Mouse (Mus musculus): ENCODE measurements around the gene Cavin3. TPM values are rescaled to one million over a fixed set of nuclear protein-coding genes. Genes with fewer than 3 reads are reported as not detected.

Cavin3 gene
- polyA plus RNA-seq, 1 experiment from 2014 or later = 80.5 TPM

DNA sequence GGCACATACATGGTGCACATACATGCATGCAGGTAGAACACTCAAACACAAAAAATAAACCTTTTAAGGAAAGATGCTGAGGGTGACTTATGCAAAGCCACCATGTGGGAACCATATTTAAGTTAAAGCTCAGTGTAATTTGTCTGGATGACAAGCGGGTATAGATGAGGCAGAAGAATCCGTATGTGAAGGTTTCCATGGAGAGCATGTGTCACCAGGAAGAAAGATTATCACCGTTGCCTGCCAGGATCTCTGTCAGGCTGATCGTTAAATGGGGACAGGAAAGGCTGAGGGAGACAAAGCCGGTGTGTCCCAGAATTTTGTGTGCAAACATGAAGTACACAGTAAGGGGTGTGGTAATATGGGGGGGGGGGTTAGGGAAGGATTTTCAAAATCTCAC, 32.5 kb upstream of the Cavin3 start:
- Histone ChIP-seq H3K9ac (ENCODE audit: low read depth, low read length) (no peak overlapping the region), H3K27ac (ENCODE audit: low read length) (no peak overlapping the region), H3K9me3 (ENCODE audit: control insufficient read depth, low read length) (no peaks in the 10 kb centered on the region), H3K4me3 (ENCODE audit: low read length) (no peak overlapping the region), H3K4me1 (ENCODE audit: control insufficient read depth, insufficient read depth, low read length) (no peaks in the 10 kb centered on the region), H3K4me2 (ENCODE audit: low read depth, low read length) (no peak overlapping the region), H3K27me3 (replicated peaks; ENCODE audit: control insufficient read depth, insufficient read depth, low read length) (no peaks in the 10 kb centered on the region), H3K36me3 (ENCODE audit: control insufficient read depth, insufficient read depth, low read length) (no peaks in the 10 kb centered on the region)
- no peak for ATAC-seq
- WGBS = 45% methylated on average over 5 of the region's 5 CpGs

DNA sequence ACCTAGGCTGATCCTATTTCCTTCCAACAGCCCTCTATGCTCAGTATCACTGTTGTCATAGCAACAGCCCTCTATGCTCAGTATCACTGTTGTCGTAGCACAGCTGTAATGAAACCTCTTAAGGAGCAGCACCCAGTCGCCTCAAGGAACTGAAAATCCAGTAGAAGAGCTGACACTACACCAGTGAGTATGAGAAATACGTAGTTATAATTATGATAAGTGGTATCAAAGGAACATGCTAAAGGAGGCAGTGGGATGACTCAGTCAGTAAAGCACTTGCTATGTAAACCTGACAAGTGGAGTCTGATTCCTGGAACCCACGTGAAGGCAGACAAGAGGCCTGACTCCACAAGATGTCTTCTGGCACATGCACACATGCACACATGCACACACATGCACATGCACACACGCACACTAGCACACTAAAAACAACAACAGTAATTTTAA, 31.8 kb upstream of the Cavin3 start:
- Histone ChIP-seq H3K4me2 (ENCODE audit: low read depth, low read length) (no peak overlapping the region), H3K4me3 (ENCODE audit: low read length) (no peak overlapping the region), H3K36me3 (ENCODE audit: control insufficient read depth, insufficient read depth, low read length) (no peaks in the 10 kb centered on the region), H3K27ac (ENCODE audit: low read length) (no peak overlapping the region), H3K27me3 (replicated peaks; ENCODE audit: control insufficient read depth, insufficient read depth, low read length) (no peaks in the 10 kb centered on the region), H3K9ac (ENCODE audit: low read depth, low read length) (no peak overlapping the region), H3K4me1 (ENCODE audit: control insufficient read depth, insufficient read depth, low read length) (no peaks in the 10 kb centered on the region), H3K9me3 (ENCODE audit: control insufficient read depth, low read length) (no peaks in the 10 kb centered on the region)
- WGBS = 50% methylated on average over 5 of the region's 5 CpGs
- no peak for ATAC-seq

DNA sequence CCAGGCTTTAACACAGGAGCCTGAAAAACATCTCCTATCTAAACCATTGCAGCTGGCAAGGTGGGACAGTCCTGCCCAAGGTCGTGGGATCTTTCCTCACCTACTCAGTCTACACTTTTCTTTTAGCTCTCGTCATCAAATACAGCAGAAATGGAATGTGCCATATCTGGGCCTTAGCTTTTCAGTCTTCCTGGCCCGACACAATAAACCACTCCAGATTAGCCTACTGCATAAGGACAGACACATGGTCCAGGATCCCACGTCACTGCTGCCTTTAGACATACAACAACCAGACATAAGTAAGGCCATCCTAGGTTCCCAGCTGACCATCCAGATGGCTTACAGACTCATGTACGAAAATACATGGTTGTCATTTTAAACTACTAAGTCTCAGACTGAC, 28.0 kb upstream of the Cavin3 start:
- whole genome bisulfite sequencing = 81% methylated on average over 5 of the region's 5 CpGs
- Histone ChIP-seq H3K4me2 (ENCODE audit: low read depth, low read length) (no peak overlapping the region), H3K4me3 (ENCODE audit: low read length) (no peak overlapping the region), H3K4me1 (ENCODE audit: control insufficient read depth, insufficient read depth, low read length) (no peaks in the 10 kb centered on the region), H3K27ac (ENCODE audit: low read length) (no peak overlapping the region), H3K36me3 (ENCODE audit: control insufficient read depth, insufficient read depth, low read length) (no peaks in the 10 kb centered on the region), H3K27me3 (replicated peaks; ENCODE audit: control insufficient read depth, insufficient read depth, low read length) (no peaks in the 10 kb centered on the region), H3K9me3 (ENCODE audit: control insufficient read depth, low read length) (no peaks in the 10 kb centered on the region), H3K9ac (ENCODE audit: low read depth, low read length) (no peak overlapping the region)
- no peak for ATAC-seq

DNA sequence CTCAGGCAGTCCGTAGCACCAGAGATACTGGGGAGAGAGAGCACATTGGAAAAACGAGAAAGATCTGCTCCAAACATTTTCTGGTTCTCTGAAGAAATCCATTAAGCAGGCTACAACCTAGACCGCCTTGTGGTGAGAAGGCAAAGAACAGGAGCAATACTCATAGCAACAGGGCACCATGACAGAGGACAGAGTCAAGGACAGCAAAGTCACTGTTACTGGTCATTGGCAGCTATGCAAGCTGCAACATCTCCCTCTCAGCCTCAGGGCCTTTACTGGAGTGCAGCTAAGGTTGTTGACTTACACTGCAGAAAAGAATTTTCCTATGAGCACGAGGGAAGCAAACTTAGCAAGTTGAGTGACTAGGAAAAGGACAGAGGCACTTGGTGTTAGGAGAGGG, 25.2 kb upstream of the Cavin3 start:
- 65% methylated on average over 4 of the region's 4 CpGs for WGBS
- Histone ChIP-seq H3K4me1 (ENCODE audit: control insufficient read depth, insufficient read depth, low read length) (no peaks in the 10 kb centered on the region), H3K36me3 (ENCODE audit: control insufficient read depth, insufficient read depth, low read length) (no peaks in the 10 kb centered on the region), H3K27me3 (replicated peaks; ENCODE audit: control insufficient read depth, insufficient read depth, low read length) (no peaks in the 10 kb centered on the region), H3K9me3 (ENCODE audit: control insufficient read depth, low read length) (no peaks in the 10 kb centered on the region), H3K4me3 (ENCODE audit: low read length) (no peak overlapping the region), H3K4me2 (ENCODE audit: low read depth, low read length) (no peak overlapping the region), H3K27ac (ENCODE audit: low read length) (no peak overlapping the region), H3K9ac (ENCODE audit: low read depth, low read length) (no peak overlapping the region)
- no peak for ATAC-seq

DNA sequence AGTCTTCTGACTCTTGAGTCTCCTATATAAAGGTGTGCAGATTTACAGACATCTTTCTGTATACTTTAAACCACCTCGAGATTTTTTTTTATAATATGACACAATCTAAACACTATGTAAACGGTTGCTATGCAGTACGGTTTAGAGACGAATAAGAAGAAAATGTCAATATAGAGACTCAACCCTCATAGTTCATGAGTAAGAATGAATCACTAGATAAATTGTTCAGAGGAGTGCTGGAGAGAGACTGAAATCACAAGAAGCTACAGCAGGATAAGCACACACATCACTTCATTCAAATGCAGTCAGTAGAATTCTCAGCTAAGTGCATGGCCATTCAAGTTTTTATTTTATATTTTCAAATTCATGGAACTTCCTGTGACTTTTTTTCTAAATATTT, 19.9 kb upstream of the Cavin3 start:
- H3K4me3 ChIP-seq (ENCODE audit: low read length) = no peak overlapping the region
- H3K9me3 ChIP-seq (ENCODE audit: control insufficient read depth, low read length) = no peaks in the 10 kb centered on the region
- no peaks in the 10 kb centered on the region for H3K27me3 ChIP-seq (replicated peaks; ENCODE audit: control insufficient read depth, insufficient read depth, low read length)
- H3K27ac ChIP-seq (ENCODE audit: low read length) = no peak overlapping the region
- no peak overlapping the region for H3K4me2 ChIP-seq (ENCODE audit: low read depth, low read length)
- H3K9ac ChIP-seq (ENCODE audit: low read depth, low read length) = no peak overlapping the region
- 62% methylated on average over 4 of the region's 4 CpGs for WGBS
- ATAC-seq = no peak
- H3K4me1 ChIP-seq (ENCODE audit: control insufficient read depth, insufficient read depth, low read length) = no peaks in the 10 kb centered on the region
- no peaks in the 10 kb centered on the region for H3K36me3 ChIP-seq (ENCODE audit: control insufficient read depth, insufficient read depth, low read length)

DNA sequence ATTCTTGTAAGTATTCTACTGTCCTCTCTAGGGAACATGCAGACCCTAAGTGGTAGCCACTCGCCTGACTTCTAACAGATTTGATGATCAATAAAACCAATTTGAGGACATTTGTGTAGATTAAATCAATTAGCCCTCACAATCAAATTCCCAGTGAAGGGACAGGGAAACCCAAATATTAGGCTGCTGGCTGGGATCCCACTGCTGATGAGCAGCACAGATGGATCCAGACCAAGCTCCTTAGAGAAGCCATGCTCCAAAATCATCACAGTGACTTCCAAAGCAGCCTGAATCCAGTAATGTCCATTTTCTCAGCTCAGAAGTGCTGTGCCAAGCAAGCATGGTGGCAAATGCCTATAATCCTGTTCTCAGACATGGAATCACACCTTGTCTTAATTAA, 17.6 kb upstream of the Cavin3 start:
- Histone ChIP-seq H3K27ac (ENCODE audit: low read length) (no peak overlapping the region), H3K27me3 (replicated peaks; ENCODE audit: control insufficient read depth, insufficient read depth, low read length) (no peaks in the 10 kb centered on the region), H3K4me3 (ENCODE audit: low read length) (no peak overlapping the region), H3K9me3 (ENCODE audit: control insufficient read depth, low read length) (no peaks in the 10 kb centered on the region), H3K36me3 (ENCODE audit: control insufficient read depth, insufficient read depth, low read length) (no peaks in the 10 kb centered on the region), H3K4me1 (ENCODE audit: control insufficient read depth, insufficient read depth, low read length) (no peaks in the 10 kb centered on the region), H3K9ac (ENCODE audit: low read depth, low read length) (no peak overlapping the region), H3K4me2 (ENCODE audit: low read depth, low read length) (no peak overlapping the region)
- no peak for ATAC-seq
- 67% methylated on average over 1 of the region's 1 CpGs for WGBS

DNA sequence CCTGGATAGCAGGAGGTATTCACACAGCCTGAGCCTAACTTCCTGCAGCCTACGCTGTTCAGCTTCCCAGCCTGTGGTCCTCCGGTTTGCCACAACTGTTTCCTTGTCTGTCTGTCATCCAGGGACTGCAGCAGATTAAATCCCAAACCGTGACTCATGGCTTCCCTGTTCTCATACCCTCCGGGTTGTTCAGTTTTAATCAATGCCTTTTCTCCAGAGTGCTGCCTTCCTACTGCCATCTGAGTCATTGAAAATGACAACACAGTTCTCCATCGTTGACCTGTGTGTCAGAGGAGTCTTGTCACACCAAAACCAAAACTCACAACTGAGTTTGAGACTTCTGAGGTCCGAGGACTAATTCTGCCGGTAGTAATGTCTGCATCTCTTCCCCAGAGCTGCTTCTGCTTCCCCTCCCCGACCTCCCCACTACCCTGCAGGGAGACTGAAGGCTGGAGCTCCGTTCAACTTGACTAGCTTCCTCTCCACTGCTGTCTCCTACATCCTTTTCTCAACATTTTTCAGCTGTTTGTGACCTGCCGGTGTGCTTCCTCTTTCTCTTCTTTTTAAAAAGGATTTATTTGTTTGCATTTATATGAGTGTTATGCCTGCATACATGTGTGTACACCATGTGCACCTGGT, 16.9 kb upstream of the Cavin3 start:
- no peak overlapping the region for H3K4me3 ChIP-seq (ENCODE audit: low read length)
- no peaks in the 10 kb centered on the region for H3K4me1 ChIP-seq (ENCODE audit: control insufficient read depth, insufficient read depth, low read length)
- H3K9ac ChIP-seq (ENCODE audit: low read depth, low read length) = no peak overlapping the region
- H3K4me2 ChIP-seq (ENCODE audit: low read depth, low read length) = no peak overlapping the region
- no peak for ATAC-seq
- H3K27ac ChIP-seq (ENCODE audit: low read length) = no peak overlapping the region
- no peaks in the 10 kb centered on the region for H3K27me3 ChIP-seq (replicated peaks; ENCODE audit: control insufficient read depth, insufficient read depth, low read length)
- no peaks in the 10 kb centered on the region for H3K9me3 ChIP-seq (ENCODE audit: control insufficient read depth, low read length)
- 47% methylated on average over 10 of the region's 10 CpGs for WGBS
- no peaks in the 10 kb centered on the region for H3K36me3 ChIP-seq (ENCODE audit: control insufficient read depth, insufficient read depth, low read length)

DNA sequence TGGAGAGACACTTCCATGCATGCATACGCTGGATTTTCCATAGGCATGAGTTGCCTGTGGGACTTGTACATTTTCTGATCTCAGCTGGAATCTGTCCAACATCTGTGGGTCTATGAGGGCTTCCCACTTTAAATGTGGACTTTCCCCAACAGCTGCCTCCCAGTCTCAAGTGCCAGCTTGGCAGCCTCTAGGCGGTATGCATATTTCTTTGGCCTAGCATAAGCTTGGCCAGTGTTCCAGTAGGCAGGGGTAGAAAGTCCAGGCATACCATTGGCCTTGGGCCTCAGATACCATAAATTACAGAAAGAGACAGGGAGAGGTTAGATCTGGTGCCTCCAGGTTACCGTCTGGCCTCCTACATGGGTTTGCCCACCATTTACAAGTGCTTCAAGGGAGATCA, 15.8 kb upstream of the Cavin3 start:
- no peak for ATAC-seq
- Histone ChIP-seq H3K4me3 (ENCODE audit: low read length) (no peak overlapping the region), H3K27me3 (replicated peaks; ENCODE audit: control insufficient read depth, insufficient read depth, low read length) (no peaks in the 10 kb centered on the region), H3K36me3 (ENCODE audit: control insufficient read depth, insufficient read depth, low read length) (no peaks in the 10 kb centered on the region), H3K9ac (ENCODE audit: low read depth, low read length) (no peak overlapping the region), H3K4me1 (ENCODE audit: control insufficient read depth, insufficient read depth, low read length) (no peaks in the 10 kb centered on the region), H3K9me3 (ENCODE audit: control insufficient read depth, low read length) (no peaks in the 10 kb centered on the region), H3K4me2 (ENCODE audit: low read depth, low read length) (no peak overlapping the region), H3K27ac (ENCODE audit: low read length) (no peak overlapping the region)
- 83% methylated on average over 3 of the region's 3 CpGs for WGBS

DNA sequence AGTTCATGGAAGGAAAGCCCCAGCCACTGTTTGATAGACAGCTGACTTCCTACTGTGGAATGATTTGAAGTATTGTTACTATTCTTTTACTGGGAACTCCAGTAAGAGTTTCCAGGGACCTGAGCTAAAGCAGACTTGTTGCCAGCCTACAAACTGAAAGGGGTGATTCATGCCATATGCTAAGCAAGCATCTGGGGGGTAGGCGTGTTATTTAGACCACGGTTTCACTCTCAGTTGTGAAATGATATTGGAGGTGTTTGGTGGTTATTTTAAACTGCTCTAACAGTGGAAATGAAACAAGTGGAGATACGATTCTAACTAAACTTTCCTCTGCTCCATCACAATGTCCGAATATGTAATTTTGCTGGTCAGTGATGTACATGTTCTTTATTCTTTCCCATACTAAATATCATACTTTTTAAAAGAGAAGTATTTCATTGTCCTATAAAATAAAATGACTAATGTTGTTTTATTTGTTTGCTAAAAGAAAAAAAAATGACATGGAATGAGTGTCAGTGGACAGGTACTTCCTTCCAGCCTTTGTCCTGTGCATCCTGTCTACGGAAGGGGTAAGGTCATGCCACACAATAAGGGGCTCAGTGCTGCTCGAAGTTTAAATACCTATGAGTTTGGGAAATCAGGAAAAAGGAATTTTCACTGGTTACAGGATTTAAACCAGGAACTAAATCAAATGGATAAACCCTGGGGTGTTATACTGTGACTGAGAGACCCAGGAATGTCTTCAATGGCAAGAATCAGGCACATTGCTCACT, 5.2 kb upstream of the Cavin3 start:
- no peaks in the 10 kb centered on the region for H3K9me3 ChIP-seq (ENCODE audit: control insufficient read depth, low read length)
- no peak for ATAC-seq
- H3K4me3 ChIP-seq (ENCODE audit: low read length) = no peak overlapping the region
- no peaks in the 10 kb centered on the region; the same call in 1 of the 2 replicates for H3K27me3 ChIP-seq (replicated peaks; ENCODE audit: control insufficient read depth, insufficient read depth, low read length)
- 71% methylated on average over 6 of the region's 6 CpGs for WGBS
- peaks cover 4% of the 10 kb centered on the region for H3K4me1 ChIP-seq (ENCODE audit: control insufficient read depth, insufficient read depth, low read length)
- H3K9ac ChIP-seq (ENCODE audit: low read depth, low read length) = no peak overlapping the region
- H3K27ac ChIP-seq (ENCODE audit: low read length) = peak overlapping the region; percentile 5; the same call in 1 of the 2 replicates
- H3K36me3 ChIP-seq (ENCODE audit: control insufficient read depth, insufficient read depth, low read length) = no peaks in the 10 kb centered on the region
- no peak overlapping the region for H3K4me2 ChIP-seq (ENCODE audit: low read depth, low read length)
